Mouse (Mus musculus): ENCODE results near the gene 2300002M23Rik.

DNA sequence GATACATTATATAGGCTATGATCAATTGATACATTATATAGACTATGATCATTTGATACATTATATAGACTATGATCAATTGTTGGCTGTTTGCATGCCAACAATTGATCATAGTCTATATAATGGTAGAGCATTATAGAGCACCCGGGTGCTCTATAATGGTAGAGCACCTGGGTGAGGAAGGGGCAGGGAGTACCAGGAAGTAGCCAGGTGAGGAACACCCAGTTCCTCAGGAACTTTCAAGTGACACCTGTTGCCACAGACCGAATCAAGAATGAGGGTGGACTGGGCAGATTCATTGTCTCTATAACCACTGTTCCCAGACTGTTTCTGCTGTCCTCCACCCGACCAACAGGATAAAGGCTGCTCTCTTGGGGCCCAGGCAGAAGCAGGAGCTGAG lies at the start of gene 2300002M23Rik:
- TF ChIP-seq EP300 (IDR thresholded peaks at IDR 0.05; ENCODE audit: low read depth) (no peak), CTCF (IDR thresholded peaks at IDR 0.05; ENCODE audit: low read depth) (no peak)

Data from liver, postnatal 0 days (tissue).